Mouse (Mus musculus): ENCODE measurements around the gene Immp1l. TPM values are rescaled to one million over a fixed set of nuclear protein-coding genes. Genes with fewer than 3 reads are reported as not detected.

The Immp1l gene
- polyA plus RNA-seq (2012; rRNA removed) = 4.3 and 4.8 TPM in 2 replicates

DNA sequence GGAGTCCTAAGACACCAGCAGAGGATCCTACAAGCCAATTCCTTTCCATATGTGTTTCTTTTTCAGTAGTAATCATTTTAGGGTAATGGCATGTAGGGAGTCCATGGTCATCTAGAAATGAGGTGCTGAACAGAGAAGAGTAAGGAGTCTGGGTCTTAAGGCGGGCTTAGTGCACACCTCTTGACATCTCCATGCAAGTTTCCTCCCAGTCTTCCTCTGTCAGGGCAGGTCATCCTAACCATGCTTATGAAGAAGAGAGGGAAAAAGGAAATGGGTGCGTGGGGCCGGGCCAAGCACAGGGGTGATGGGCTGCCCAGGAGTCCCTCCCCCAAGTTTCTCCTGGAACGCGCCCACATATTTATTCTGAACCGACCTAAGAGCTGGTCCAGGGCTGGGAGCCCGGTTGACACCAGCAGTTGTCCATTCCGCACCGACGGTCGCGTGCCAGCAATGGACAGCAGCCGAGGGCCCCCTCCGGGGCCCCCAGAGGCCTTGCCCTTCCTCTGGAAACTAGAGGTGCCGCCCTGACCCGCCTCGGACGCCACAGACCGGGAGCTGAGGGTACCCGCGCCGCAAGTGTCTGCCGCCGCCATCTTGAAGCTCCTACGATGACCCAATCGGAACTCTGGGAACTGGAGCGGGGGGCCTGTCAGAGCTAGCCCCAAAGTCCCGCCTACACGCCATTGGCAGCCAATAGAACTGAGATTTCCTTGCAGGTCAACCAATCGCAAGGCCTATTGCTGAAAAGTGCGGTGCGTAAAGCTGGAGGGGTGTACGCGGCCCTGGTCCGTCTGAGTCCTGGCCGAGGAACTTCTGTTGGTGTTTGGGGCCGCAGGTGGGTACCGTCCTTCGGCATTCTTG, at the start of gene Immp1l, which contains the start of gene Elp4:
Gene Immp1l, plus strand, starts transcription at position 743 of the 861 bp plus-strand sequence.
Gene Elp4, minus strand, starts transcription at position 669 of the 861 bp plus-strand sequence.

DNA sequence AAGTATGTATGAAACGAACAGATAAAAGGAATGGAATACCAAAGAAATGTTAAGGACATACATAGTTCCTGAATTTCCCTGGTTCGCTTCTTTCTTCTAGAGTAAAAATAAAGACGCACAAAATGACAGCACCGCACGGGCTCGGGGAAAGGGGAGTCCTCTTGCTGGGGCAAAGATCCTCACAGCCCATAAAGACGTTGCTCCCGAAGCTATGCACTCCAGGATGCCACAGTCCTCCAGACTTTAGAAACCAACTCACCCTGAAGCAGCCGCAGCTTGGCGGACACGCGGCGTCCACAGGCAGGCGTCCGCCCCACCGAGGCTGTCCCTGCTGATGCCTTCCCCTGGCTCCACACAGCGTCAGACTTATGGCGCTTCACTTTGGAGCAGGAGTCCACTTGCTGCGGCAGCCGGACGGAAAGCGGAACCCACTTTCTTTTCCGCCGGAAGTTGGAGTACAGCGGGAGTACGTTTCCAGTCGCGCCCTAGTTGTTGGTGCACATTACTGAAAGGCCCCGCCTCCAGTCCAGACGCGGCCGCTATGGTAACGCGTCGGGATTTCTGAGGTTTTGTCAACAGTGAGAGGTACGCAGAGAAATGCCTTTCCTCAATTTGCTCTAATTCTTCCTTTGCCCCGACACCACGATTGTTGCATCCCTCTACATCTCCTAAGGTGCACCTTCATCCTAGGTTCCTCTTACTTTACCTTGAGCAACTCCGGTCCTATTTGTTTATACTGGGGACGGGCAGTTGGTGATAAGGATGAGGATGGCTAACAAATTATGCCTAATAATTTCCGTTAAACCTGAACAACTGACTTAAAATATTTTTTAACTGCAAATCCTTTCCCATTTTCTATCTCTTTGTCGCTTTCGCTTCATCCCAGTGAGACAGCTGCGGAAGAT, 98.6 kb downstream of the Immp1l start, which contains the start of gene Dnajc24:
Gene Dnajc24, minus strand, starts transcription at position 715 of the 905 bp plus-strand sequence.

Other genes starting within 250 kb of the Immp1l start
- gene Pax6, start 235.7 kb upstream of the Immp1l start, polyA plus RNA-seq (2012; rRNA removed) = 1.2 and 1.5 TPM in 2 replicates
- 2.1 and 6.5 TPM in 2 replicates for gene Elp4, start 74 bp upstream of the Immp1l start, polyA plus RNA-seq (2012; rRNA removed)
- gene Dnajc24, start 98.9 kb downstream of the Immp1l start, polyA plus RNA-seq (2012; rRNA removed) = 8.5 and 10.4 TPM in 2 replicates

Data from colon, adult 2 months (tissue).